Mouse (Mus musculus): ENCODE results near the gene Klf13. TPM values are rescaled to one million over a fixed set of nuclear protein-coding genes. Genes with fewer than 3 reads are reported as not detected.

Klf13 gene
- polyA plus RNA-seq, 2 experiments: 3.4 to 15.8 TPM

DNA sequence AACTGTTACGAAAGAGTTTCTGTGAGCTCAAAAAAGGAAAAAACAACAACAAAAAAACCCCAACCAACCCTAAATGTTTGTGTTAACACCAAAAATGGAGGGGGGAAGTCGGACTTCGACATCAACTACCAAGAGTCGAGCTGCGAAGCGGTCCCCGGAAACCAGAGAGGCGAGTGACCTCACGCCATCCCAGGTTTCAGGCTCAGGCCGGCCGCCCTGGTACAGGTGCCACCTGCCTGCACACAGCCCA, 1.8 kb downstream of the Klf13 start:
- no peaks in the 10 kb centered on the region for H3K36me3 ChIP-seq (replicated peaks; ENCODE audit: control insufficient read depth, insufficient read depth, low read depth)
- no peaks in the 10 kb centered on the region for H3K9me3 ChIP-seq (ENCODE audit: control insufficient read depth, low read length)
- H3K9ac ChIP-seq (replicated peaks): peak overlapping the region; percentile 72
- H3K4me2 ChIP-seq (ENCODE audit: low read depth): peak overlapping the region; percentile 97
- H3K4me3 ChIP-seq (ENCODE audit: insufficient read depth in 1 of 2, low read depth in 2 of 2, low read length in 2 of 2): peak overlapping the region; percentile 75 to 89
- DNase-seq (ENCODE audit: low read depth in 3 of 3, low spot score in 3 of 3) (no peak), ATAC-seq (ENCODE audit: insufficient read depth) (no peak)
- peaks cover 56 to 62% of the 10 kb centered on the region in 2 experiments for H3K4me1 ChIP-seq (replicated peaks; ENCODE audit: control insufficient read depth in 2 of 2, insufficient read depth in 2 of 2, low read length in 1 of 2)
- TF ChIP-seq CTCF (IDR thresholded peaks at IDR 0.05; ENCODE audit: low read depth) (peak; percentile 15; the same call in 1 of the 2 replicates), EP300 (IDR thresholded peaks at IDR 0.05; ENCODE audit: low read depth) (no peak)
- H3K27me3 ChIP-seq (ENCODE audit: control insufficient read depth, insufficient read depth, low read length): no peaks in the 10 kb centered on the region
- H3K27ac ChIP-seq: peak overlapping the region; percentile 91
- under 1% methylated on average over 11 of the region's 11 CpGs for WGBS (ENCODE audit: insufficient replicate concordance)

DNA sequence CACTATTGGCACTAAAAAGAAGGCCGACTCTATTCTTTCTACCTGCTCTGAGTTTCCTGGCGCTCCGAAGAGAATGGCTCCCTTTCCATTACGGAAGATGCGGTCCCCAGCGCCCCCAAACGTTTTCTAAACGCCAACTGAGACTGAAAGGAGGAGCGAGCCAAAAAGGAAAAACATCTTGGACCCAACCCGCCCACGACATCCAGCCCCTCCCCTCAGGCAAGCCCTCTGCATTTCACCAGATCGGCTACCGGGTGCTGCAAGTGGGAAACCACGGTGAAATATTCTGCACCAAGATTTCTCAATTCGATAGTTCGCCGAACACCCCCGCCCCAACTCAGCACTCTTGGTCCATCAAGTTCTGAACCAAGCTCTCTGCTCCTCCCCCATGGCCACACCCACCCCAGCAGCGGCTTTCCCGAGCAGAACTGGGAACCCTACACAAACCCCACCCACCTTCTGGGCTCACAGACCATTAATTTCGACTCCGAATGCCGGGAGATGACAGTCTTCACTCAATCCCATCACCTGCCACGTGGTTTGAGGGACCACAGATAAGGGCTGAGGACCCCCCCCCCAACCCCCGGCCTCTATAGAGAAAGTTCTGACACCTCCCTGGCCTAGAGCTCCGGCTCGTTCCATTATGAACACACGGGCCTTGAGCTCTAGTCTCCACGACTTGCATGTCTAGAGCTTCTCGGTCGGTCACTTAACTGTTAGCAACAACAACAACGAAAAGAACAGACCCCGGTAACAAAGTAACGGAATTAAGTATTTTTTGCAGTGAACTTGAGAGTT, 2.3 kb downstream of the Klf13 start:
- peaks cover 51 to 59% of the 10 kb centered on the region in 2 experiments for H3K4me1 ChIP-seq (replicated peaks; ENCODE audit: control insufficient read depth in 2 of 2, insufficient read depth in 2 of 2, low read length in 1 of 2)
- no peaks in the 10 kb centered on the region for H3K27me3 ChIP-seq (ENCODE audit: control insufficient read depth, insufficient read depth, low read length)
- peak overlapping the region; percentile 75 to 89 for H3K4me3 ChIP-seq (ENCODE audit: insufficient read depth in 1 of 2, low read depth in 2 of 2, low read length in 2 of 2)
- peak overlapping the region; percentile 97 for H3K4me2 ChIP-seq (ENCODE audit: low read depth)
- peak; percentile 39 for TF ChIP-seq CTCF (IDR thresholded peaks at IDR 0.05; ENCODE audit: low read depth)
- no peak for TF ChIP-seq EP300 (IDR thresholded peaks at IDR 0.05; ENCODE audit: low read depth)
- no peaks in the 10 kb centered on the region for H3K9me3 ChIP-seq (ENCODE audit: control insufficient read depth, low read length)
- no peak for ATAC-seq (ENCODE audit: insufficient read depth)
- peak overlapping the region; percentile 72 for H3K9ac ChIP-seq (replicated peaks)
- peak overlapping the region; percentile 91 for H3K27ac ChIP-seq
- H3K36me3 ChIP-seq (replicated peaks; ENCODE audit: control insufficient read depth, insufficient read depth, low read depth): no peaks in the 10 kb centered on the region
- 2% methylated on average over 34 of the region's 34 CpGs for WGBS (ENCODE audit: insufficient replicate concordance)
- peak; percentile 68 to 76 (median 68) for DNase-seq (ENCODE audit: low read depth in 3 of 3, low spot score in 3 of 3)

DNA sequence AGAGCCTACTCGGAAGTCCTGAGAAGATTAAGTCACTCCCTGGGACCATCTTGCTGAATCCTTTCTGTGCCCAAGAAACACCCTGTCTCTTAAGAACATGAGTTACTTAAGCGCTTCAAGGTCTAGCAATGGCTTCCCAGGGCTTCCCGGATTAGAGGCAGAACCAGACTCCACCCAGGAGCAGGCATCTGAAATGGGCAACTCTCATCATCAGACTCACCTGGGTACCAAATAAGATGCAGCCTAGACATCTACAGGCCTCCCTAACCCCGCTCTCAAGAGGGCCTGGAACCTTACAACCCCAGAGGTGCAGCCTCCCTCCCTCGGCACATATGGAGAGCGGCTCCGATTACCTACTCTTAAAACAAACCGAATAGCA, 2.9 kb downstream of the Klf13 start:
- Histone ChIP-seq H3K9me3 (ENCODE audit: control insufficient read depth, low read length) (no peaks in the 10 kb centered on the region), H3K4me1 (replicated peaks; ENCODE audit: control insufficient read depth in 2 of 2, insufficient read depth in 2 of 2, low read length in 1 of 2) (peaks cover 45 to 54% of the 10 kb centered on the region in 2 experiments), H3K36me3 (replicated peaks; ENCODE audit: control insufficient read depth, insufficient read depth, low read depth) (no peaks in the 10 kb centered on the region), H3K27me3 (ENCODE audit: control insufficient read depth, insufficient read depth, low read length) (no peaks in the 10 kb centered on the region), H3K4me2 (ENCODE audit: low read depth) (peak overlapping the region; percentile 97), H3K9ac (replicated peaks) (peak overlapping the region; percentile 72), H3K4me3 (ENCODE audit: insufficient read depth in 1 of 2, low read depth in 2 of 2, low read length in 2 of 2) (peak overlapping the region; percentile 75 to 89), H3K27ac (peak overlapping the region; percentile 91)
- WGBS (ENCODE audit: insufficient replicate concordance): 39% methylated on average over 8 of the region's 8 CpGs
- DNase-seq (ENCODE audit: low read depth in 3 of 3, low spot score in 3 of 3) (no peak), ATAC-seq (ENCODE audit: insufficient read depth) (no peak)
- TF ChIP-seq CTCF (IDR thresholded peaks at IDR 0.05; ENCODE audit: low read depth) (no peak), EP300 (IDR thresholded peaks at IDR 0.05; ENCODE audit: low read depth) (no peak)

DNA sequence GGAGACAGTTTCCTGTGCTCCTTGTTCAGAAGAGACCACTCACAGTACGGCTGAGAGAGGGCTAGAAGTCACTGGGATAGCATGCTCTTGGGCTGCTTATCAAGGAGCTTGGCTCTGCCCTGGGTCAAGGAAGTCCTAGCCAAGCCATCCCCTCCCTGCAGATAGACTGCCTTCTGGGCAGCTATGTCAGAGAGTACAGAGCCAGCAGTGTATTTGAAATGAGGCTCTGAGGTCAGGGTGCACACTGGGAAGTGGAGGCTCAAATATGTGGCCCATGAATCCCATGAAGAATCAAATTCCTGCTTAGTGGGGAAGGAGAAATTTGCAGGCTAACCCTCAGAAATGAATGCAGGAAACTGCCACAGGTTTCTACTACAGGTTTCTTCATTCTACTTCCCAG, 4.2 kb downstream of the Klf13 start:
- 18% methylated on average over 1 of the region's 1 CpGs for WGBS (ENCODE audit: insufficient replicate concordance)
- DNase-seq (ENCODE audit: low read depth in 3 of 3, low spot score in 3 of 3) (no peak), ATAC-seq (ENCODE audit: insufficient read depth) (no peak)
- Histone ChIP-seq H3K27ac (peak overlapping the region; percentile 77), H3K9ac (replicated peaks) (no peak overlapping the region; the same call in none of the 2 replicates), H3K4me1 (replicated peaks; ENCODE audit: control insufficient read depth in 2 of 2, insufficient read depth in 2 of 2, low read length in 1 of 2) (peaks cover 44 to 54% of the 10 kb centered on the region in 2 experiments), H3K27me3 (ENCODE audit: control insufficient read depth, insufficient read depth, low read length) (no peaks in the 10 kb centered on the region), H3K9me3 (ENCODE audit: control insufficient read depth, low read length) (no peaks in the 10 kb centered on the region), H3K4me3 (ENCODE audit: insufficient read depth in 1 of 2, low read depth in 2 of 2, low read length in 2 of 2) (no peak overlapping the region), H3K4me2 (ENCODE audit: low read depth) (peak overlapping the region; percentile 97), H3K36me3 (replicated peaks; ENCODE audit: control insufficient read depth, insufficient read depth, low read depth) (no peaks in the 10 kb centered on the region)
- TF ChIP-seq CTCF (IDR thresholded peaks at IDR 0.05; ENCODE audit: low read depth) (no peak), EP300 (IDR thresholded peaks at IDR 0.05; ENCODE audit: low read depth) (no peak)

DNA sequence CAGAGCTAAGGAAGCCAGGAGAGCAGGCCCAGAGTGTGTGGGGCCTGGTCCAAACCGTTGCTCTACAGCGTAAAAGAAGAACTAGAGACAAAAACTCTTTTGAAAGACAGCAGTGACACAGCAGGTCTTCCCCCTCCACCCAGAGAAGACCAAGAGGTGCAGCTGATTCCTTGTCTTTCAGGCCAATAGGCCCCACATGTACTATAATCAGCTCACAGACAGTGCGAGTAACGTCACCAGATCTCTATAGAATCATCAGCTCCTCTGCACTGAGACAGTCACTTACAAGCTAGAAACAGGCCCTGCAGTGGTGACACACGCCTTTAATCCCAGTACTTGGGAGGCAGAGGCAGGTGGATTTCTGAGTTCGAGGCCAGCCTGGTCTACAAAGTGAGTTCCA, 4.8 kb downstream of the Klf13 start:
- WGBS (ENCODE audit: insufficient replicate concordance): 27% methylated on average over 6 of the region's 6 CpGs
- peak overlapping the region; percentile 77 for H3K27ac ChIP-seq
- DNase-seq (ENCODE audit: low read depth in 3 of 3, low spot score in 3 of 3): peak in 2 of 3 experiments; percentile 53 to 64
- ATAC-seq (ENCODE audit: insufficient read depth): no peak
- H3K4me1 ChIP-seq (replicated peaks; ENCODE audit: control insufficient read depth in 2 of 2, insufficient read depth in 2 of 2, low read length in 1 of 2): peaks cover 50 to 60% of the 10 kb centered on the region in 2 experiments
- TF ChIP-seq EP300 (IDR thresholded peaks at IDR 0.05; ENCODE audit: low read depth): peak; percentile 73; the same call in 1 of the 2 replicates
- no peak for TF ChIP-seq CTCF (IDR thresholded peaks at IDR 0.05; ENCODE audit: low read depth)
- H3K4me2 ChIP-seq (ENCODE audit: low read depth): peak overlapping the region; percentile 97
- peak overlapping the region; percentile 50 for H3K9ac ChIP-seq (replicated peaks)
- no peaks in the 10 kb centered on the region for H3K36me3 ChIP-seq (replicated peaks; ENCODE audit: control insufficient read depth, insufficient read depth, low read depth)
- H3K4me3 ChIP-seq (ENCODE audit: insufficient read depth in 1 of 2, low read depth in 2 of 2, low read length in 2 of 2): no peak overlapping the region
- H3K27me3 ChIP-seq (ENCODE audit: control insufficient read depth, insufficient read depth, low read length): no peaks in the 10 kb centered on the region
- H3K9me3 ChIP-seq (ENCODE audit: control insufficient read depth, low read length): no peaks in the 10 kb centered on the region

Data from liver, embryonic 14.5 days (tissue).